Mouse (Mus musculus) hindbrain, postnatal 0 days (tissue): ENCODE data around the gene Fibcd1. TPM values are rescaled to one million over a fixed set of nuclear protein-coding genes. Genes with fewer than 3 reads are reported as not detected.

Experiments used
- ATAC-seq: fragments of 200-750 bp; cut with Nextera tagmentation; 2 replicates; pipeline ENCODE4 v1.8.0; 2017; ENCODE audit warnings: mild to moderate bottlenecking, moderate TSS enrichment, moderate library complexity
- DNase-seq: peaks from one replicate; pipeline ENCODE4 v3.0.0-alpha.2; 2015; ENCODE audit warnings: low spot score
- H3K27ac ChIP-seq: fragments of 300-500 bp; sonication (generic); 2 replicates; pipeline ENCODE4 v1.5.1; 2014; ENCODE audit warnings: mild to moderate bottlenecking
- H3K27me3 ChIP-seq: fragments of 300-500 bp; sonication (generic); 2 replicates; pipeline ENCODE4 v1.6.1; 2014; ENCODE audit warnings: low read length, mixed read lengths; ENCODE audit not compliant: insufficient read depth
- H3K36me3 ChIP-seq: fragments of 300-500 bp; sonication (generic); 2 replicates; pipeline ENCODE4 v1.6.1; 2014; ENCODE audit warnings: low read length, mixed read lengths; ENCODE audit not compliant: insufficient read depth
- H3K4me1 ChIP-seq: fragments of 300-500 bp; sonication (generic); 2 replicates; pipeline ENCODE4 v1.6.1; 2014; ENCODE audit warnings: antibody characterized with exemption, low read length, mixed read lengths; ENCODE audit not compliant: insufficient read depth
- H3K4me2 ChIP-seq: fragments of 300-500 bp; sonication (generic); 2 replicates; pipeline ENCODE4 v1.6.1; 2014; ENCODE audit warnings: low read depth, mild to moderate bottlenecking, low read length, moderate library complexity, mixed read lengths
- H3K4me3 ChIP-seq: fragments of 300-500 bp; sonication (generic); 2 replicates; pipeline ENCODE4 v1.5.1; 2014; ENCODE audit warnings: low read length
- H3K9ac ChIP-seq: fragments of 300-500 bp; sonication (generic); replicated peaks from 2 replicates; pipeline ENCODE4 v1.6.1; 2014; ENCODE audit warnings: mild to moderate bottlenecking, low read length, moderate library complexity, mixed read lengths
- H3K9me3 ChIP-seq: fragments of 300-500 bp; sonication (generic); 2 replicates; pipeline ENCODE4 v1.6.1; 2016; ENCODE audit warnings: low read length, mixed read lengths
- CTCF ChIP-seq: IDR thresholded peaks from 2 replicates; pipeline ENCODE4 v1.5.1; 2016; ENCODE audit warnings: antibody characterized with exemption, control low read depth, low read depth
- WGBS: fragments of 180-500 bp; shearing (Covaris S2); extraction: QIAGEN DNeasy Blood & Tissue Kit; methylation state at CpG from one replicate; pipeline ENCODE4 v1.1.7; 2014; 5-methylcytosine and 5-hydroxymethylcytosine counted together
- polyA plus RNA-seq: library from polyadenylated mRNA; unstranded; fragments of >200 nt; fragmentation: Nextera tagmentation; extraction: Ambion mirVana; gene quantifications from 2 replicates; pipeline ENCODE4 v1.2.1, GENCODE M21; 2015
- total RNA-seq: library from RNA; depleted of rRNA; stranded (reverse); fragments of >200 nt; gene quantifications from 2 replicates; pipeline ENCODE4 v1.2.3, GENCODE M21; 2014

Gene Fibcd1
- total and polyA plus RNA-seq, 2 experiments from 2014 or later, result 9.1 to 28.9 TPM

GRCm38 (mm10) chr2:31869692-31870091, 23.9 kb upstream of the Fibcd1 start:
- Histone ChIP-seq H3K27ac (no peak overlapping the region), H3K36me3 (no peaks in the 10 kb centered on the region), H3K4me3 (no peak overlapping the region), H3K9me3 (no peaks in the 10 kb centered on the region), H3K4me1 (no peaks in the 10 kb centered on the region), H3K27me3 (no peaks in the 10 kb centered on the region), H3K4me2 (no peak overlapping the region), H3K9ac (no peak overlapping the region)
- no peak for ATAC-seq
- no peak for TF ChIP-seq CTCF
- WGBS, result 95% methylated on average over 5 of the region's 5 CpGs
- no peak for DNase-seq

GRCm38 (mm10) chr2:31868538-31869164, 22.8 kb upstream of the Fibcd1 start:
- no peaks in the 10 kb centered on the region for H3K9me3 ChIP-seq
- 76% methylated on average over 10 of the region's 10 CpGs for WGBS
- TF ChIP-seq CTCF, result no peak

DNA sequence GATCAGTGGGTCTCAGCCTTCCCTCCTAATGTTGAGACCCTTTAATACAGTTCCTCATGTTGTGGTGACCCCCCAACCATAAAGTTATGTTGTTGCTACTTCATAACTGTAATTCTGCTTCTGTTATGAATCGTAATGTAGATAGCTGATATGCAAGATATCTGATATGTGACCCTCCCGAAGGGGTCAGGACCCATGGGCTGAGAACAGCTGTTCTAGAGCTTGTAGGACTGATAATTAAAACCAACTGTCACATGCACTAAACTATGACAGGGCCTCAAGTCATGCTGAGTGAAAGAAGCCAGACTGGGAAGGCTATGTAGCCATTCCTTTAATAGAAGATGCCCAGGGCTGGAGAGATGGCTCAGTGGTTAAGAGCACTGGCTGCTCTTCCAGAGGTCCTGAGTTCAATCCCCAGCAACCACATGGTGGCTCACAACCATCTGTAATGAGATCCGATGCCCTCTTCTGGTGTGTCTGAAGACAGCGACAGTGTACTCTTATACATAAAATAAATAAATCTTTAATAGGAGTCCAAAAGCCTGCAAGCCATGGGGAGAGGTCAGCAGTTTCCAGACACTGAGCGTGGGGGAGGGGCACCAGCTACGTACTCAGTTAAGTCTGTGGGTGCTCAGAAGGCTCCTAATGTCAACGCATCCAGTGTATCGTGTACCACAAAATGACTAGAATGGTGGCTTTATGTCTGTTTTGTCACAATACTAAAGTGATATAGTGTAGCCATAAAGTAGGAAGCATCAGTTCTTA, 22.1 kb upstream of the Fibcd1 start:
- 89% methylated on average over 8 of the region's 8 CpGs for WGBS
- TF ChIP-seq CTCF, result no peak

More at GRCm38 (mm10) chr2:31868538-31869164, 22.8 kb upstream of the Fibcd1 start:
- H3K36me3 ChIP-seq, result no peaks in the 10 kb centered on the region
- DNase-seq, result no peak
- no peak overlapping the region for H3K9ac ChIP-seq
- no peak overlapping the region for H3K27ac ChIP-seq
- H3K27me3 ChIP-seq, result no peaks in the 10 kb centered on the region
- H3K4me3 ChIP-seq, result no peak overlapping the region
- H3K4me2 ChIP-seq, result no peak overlapping the region
- H3K4me1 ChIP-seq, result no peaks in the 10 kb centered on the region
- no peak for ATAC-seq

DNA sequence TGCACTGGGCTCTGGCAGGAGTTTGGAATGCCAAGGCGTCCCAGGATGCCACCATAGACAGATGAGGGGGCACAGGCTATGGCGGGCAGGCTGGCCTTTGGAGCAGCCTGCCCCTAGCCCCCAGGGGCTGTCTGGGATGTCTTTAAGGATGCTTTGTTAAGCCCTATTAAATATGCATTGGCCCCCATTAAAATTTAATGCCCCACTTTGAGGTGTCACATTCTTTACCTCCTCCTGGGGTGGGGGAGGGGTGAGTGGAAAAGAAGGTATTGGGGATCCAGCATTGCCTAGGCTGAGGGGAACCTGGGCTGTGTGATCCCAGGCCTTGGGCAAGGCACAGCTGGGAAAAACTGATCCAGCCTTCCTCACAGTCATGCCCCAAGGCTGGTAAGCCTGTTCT, 20.0 kb upstream of the Fibcd1 start:
- Histone ChIP-seq H3K27ac (no peak overlapping the region), H3K4me3 (no peak overlapping the region), H3K27me3 (no peaks in the 10 kb centered on the region), H3K4me2 (no peak overlapping the region), H3K9me3 (no peaks in the 10 kb centered on the region), H3K36me3 (no peaks in the 10 kb centered on the region), H3K4me1 (no peaks in the 10 kb centered on the region), H3K9ac (no peak overlapping the region)
- ATAC-seq, result no peak
- no peak for DNase-seq
- no peak for TF ChIP-seq CTCF
- 19% methylated on average over 2 of the region's 2 CpGs for WGBS

More for the DNA sequence above, 22.1 kb upstream of the Fibcd1 start:
- no peak overlapping the region for H3K4me3 ChIP-seq
- DNase-seq (no peak), ATAC-seq (no peak)
- no peak overlapping the region for H3K4me2 ChIP-seq
- no peaks in the 10 kb centered on the region for H3K27me3 ChIP-seq
- H3K27ac ChIP-seq, result no peak overlapping the region
- H3K36me3 ChIP-seq, result no peaks in the 10 kb centered on the region
- H3K4me1 ChIP-seq, result no peaks in the 10 kb centered on the region
- H3K9ac ChIP-seq, result no peak overlapping the region
- no peaks in the 10 kb centered on the region for H3K9me3 ChIP-seq

DNA sequence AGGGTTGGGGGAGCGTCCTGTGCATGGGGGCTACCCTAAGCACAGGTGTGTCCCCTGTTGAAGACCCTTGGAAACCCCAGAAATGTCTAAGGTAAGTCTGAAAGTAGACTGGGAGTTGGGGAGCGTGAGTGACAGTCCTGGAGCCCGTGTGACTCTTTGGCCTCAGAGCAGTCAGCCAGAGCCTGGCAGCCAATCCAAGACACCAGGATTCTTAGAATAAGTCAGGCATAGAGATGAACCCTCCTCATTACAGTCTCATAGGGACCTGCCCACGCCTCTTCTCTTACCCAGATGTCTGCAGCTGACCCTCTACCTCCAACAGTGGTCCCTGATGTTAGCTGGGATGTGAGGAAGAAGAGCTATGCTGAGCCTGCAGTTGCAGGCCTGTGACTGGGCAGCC, 19.5 kb upstream of the Fibcd1 start:
- no peak overlapping the region for H3K9ac ChIP-seq
- H3K36me3 ChIP-seq, result no peaks in the 10 kb centered on the region
- no peaks in the 10 kb centered on the region for H3K4me1 ChIP-seq
- 54% methylated on average over 4 of the region's 4 CpGs for WGBS
- H3K4me3 ChIP-seq, result no peak overlapping the region
- no peak overlapping the region for H3K27ac ChIP-seq
- TF ChIP-seq CTCF, result no peak
- DNase-seq, result no peak
- ATAC-seq, result no peak
- H3K4me2 ChIP-seq, result no peak overlapping the region
- no peaks in the 10 kb centered on the region for H3K27me3 ChIP-seq
- no peaks in the 10 kb centered on the region for H3K9me3 ChIP-seq

- ATAC-seq (no peak), DNase-seq (no peak)
- Histone ChIP-seq H3K36me3 (no peaks in the 10 kb centered on the region), H3K9ac (no peak overlapping the region), H3K4me2 (no peak overlapping the region), H3K4me3 (no peak overlapping the region), H3K4me1 (no peaks in the 10 kb centered on the region), H3K27ac (no peak overlapping the region), H3K27me3 (no peaks in the 10 kb centered on the region), H3K9me3 (no peaks in the 10 kb centered on the region)
- TF ChIP-seq CTCF, result no peak
- WGBS, result 92% methylated on average over 9 of the region's 9 CpGs
These were observed 19.1 kb upstream of the Fibcd1 start for GRCm38 (mm10) chr2:31864891-31865290.

- Histone ChIP-seq H3K9ac (no peak overlapping the region), H3K36me3 (no peaks in the 10 kb centered on the region), H3K4me1 (no peaks in the 10 kb centered on the region), H3K27me3 (0 out of 2 replicates have a peak, but pooled peaks cover 3% of the 10 kb centered on the region), H3K4me3 (no peak overlapping the region), H3K4me2 (no peak overlapping the region), H3K27ac (no peak overlapping the region), H3K9me3 (no peaks in the 10 kb centered on the region)
- WGBS, result 82% methylated on average over 1 of the region's 1 CpGs
- no peak for TF ChIP-seq CTCF
- ATAC-seq, result no peak
- DNase-seq, result no peak
These were observed 18.0 kb upstream of the Fibcd1 start for GRCm38 (mm10) chr2:31863766-31864165.
